Mouse (Mus musculus): ENCODE measurements around the gene Gm29776. TPM values are rescaled to one million over a fixed set of nuclear protein-coding genes. Genes with fewer than 3 reads are reported as not detected.

Gene Gm29776
- polyA plus RNA-seq, 2 experiments from 2014 or later, result not detected

DNA sequence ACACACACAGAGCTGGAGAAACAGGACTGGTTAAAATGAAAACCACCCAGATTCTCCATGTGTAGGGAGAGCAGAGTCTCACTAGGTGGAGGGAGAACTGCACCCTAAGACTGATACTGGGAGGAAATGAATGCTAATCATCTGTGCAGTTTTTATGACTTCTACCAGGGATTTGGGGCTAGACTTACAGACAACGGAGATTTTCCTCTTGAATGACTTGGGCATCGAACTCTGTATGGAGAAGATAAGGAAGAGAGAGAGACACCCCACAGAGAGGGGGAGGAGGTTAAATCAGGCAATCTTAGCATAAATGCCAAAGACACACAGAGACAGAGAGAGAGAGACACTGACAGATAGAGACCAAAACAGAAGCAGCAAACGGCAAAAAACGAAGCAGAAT is 50.7 kb downstream of the Gm29776 start:
- no peak for ATAC-seq

DNA sequence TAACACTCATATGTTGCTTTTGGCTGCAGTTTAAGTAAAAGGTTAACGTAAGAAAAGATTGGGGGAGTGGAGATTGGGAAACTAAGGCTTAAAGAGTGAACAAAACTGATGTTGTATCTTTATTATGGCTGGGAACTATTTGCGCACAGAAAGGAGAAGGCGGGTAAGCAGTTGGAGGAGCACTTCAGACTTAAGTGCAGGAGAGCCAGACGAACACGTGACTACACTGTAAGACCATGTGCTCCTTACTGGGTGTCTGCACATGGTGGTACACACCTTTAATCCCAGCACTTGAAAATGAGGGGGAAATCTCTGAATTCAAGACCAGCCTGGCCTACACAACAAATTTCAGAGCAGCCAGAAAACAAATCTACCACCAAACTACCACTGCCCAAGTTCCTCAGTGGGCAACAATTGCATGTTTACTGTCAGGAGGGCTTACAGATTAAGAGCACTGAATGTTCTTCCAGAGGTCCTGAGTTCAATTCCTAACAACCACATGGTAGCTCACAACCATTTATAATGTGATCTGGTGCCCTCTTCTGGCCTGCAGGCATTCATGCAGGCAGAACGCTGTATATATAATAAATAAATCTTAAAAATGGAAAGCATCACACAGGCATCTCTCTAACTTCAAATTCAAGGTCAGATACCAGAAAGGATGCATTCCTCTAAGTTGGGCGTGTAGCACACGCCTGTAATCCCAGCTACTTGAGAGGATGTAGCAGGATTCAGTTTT is 51.6 kb downstream of the Gm29776 start:
- ATAC-seq, result no peak

- ATAC-seq, result no peak
Observed at GRCm38 (mm10) chr14:54646455-54646854, 52.2 kb downstream of the Gm29776 start.

- ATAC-seq, result no peak
Observed at GRCm38 (mm10) chr14:54644294-54644693, 54.3 kb downstream of the Gm29776 start.

GRCm38 (mm10) chr14:54643011-54643410 is 55.6 kb downstream of the Gm29776 start:
- ATAC-seq, result no peak

Other genes with a start within 250 kb of the Gm29776 start
- gene Lrp10, start 234.7 kb downstream of the Gm29776 start, polyA plus RNA-seq (2017; shearing (Covaris generic)), result 10 to 100 TPM; 57.4 to 62.2 TPM
- gene Rem2, start 222.7 kb downstream of the Gm29776 start, polyA plus RNA-seq (2017; shearing (Covaris generic)), result under 1 TPM; 0.57 TPM
- gene Prmt5, start 181.3 kb downstream of the Gm29776 start, polyA plus RNA-seq (2017; shearing (Covaris generic)), result 10 to 100 TPM; 31.4 to 32.9 TPM
- gene Haus4, start 144.2 kb downstream of the Gm29776 start, polyA plus RNA-seq (2017; shearing (Covaris generic)), result 10 to 100 TPM; 30.2 to 33.5 TPM
- gene Ajuba, start 121.3 kb downstream of the Gm29776 start, polyA plus RNA-seq (2017; shearing (Covaris generic)), result under 1 TPM in 1 of 2 experiments, not detected in 1; 0.20 TPM
- gene 4931414P19Rik, start 92.8 kb downstream of the Gm29776 start, polyA plus RNA-seq (2017; shearing (Covaris generic)), result 1 to 10 TPM; 2.3 TPM
- gene Psmb5, start 80.8 kb downstream of the Gm29776 start, polyA plus RNA-seq (2017; shearing (Covaris generic)), result 100 to 1,000 TPM; 178 to 210 TPM
- gene Psmb11, start 77.4 kb downstream of the Gm29776 start, polyA plus RNA-seq (2017; shearing (Covaris generic)), result not detected
- gene Gm17606, start 57.9 kb downstream of the Gm29776 start, polyA plus RNA-seq (2017; shearing (Covaris generic)), result not detected
- gene Cdh24, start 57.5 kb downstream of the Gm29776 start, polyA plus RNA-seq (2017; shearing (Covaris generic)), result under 1 TPM; 0.16 to 0.31 TPM
- gene 1700123O20Rik, start 12.6 kb downstream of the Gm29776 start, polyA plus RNA-seq (2017; shearing (Covaris generic)), result 10 to 100 TPM; 91.8 to 93.8 TPM
- gene Acin1, start 11.9 kb downstream of the Gm29776 start, polyA plus RNA-seq (2017; shearing (Covaris generic)), result 100 to 1,000 TPM; 136 to 148 TPM
- gene Cebpe, start 13.3 kb upstream of the Gm29776 start, polyA plus RNA-seq (2017; shearing (Covaris generic)), result not detected
- gene Slc7a8, start 83.1 kb upstream of the Gm29776 start, polyA plus RNA-seq (2017; shearing (Covaris generic)), result not detected
- not detected for gene Rnf212b, start 115.3 kb upstream of the Gm29776 start, polyA plus RNA-seq (2017; shearing (Covaris generic))
- 1 to 10 TPM; 5.1 to 8.0 TPM for gene Homez, start 172.1 kb upstream of the Gm29776 start, polyA plus RNA-seq (2017; shearing (Covaris generic))
- gene Ppp1r3e, start 178.7 kb upstream of the Gm29776 start, polyA plus RNA-seq (2017; shearing (Covaris generic)), result under 1 TPM in 1 of 2 experiments, not detected in 1; 0.93 TPM
- gene Bcl2l2, start 184.5 kb upstream of the Gm29776 start, polyA plus RNA-seq (2017; shearing (Covaris generic)), result 1 to 10 TPM; 1.5 to 2.4 TPM
- gene Gm20521, start 184.6 kb upstream of the Gm29776 start, polyA plus RNA-seq (2017; shearing (Covaris generic)), result not detected
- 10 to 100 TPM; 22.8 to 30.8 TPM for gene Pabpn1, start 193.7 kb upstream of the Gm29776 start, polyA plus RNA-seq (2017; shearing (Covaris generic))
- 1 to 10 TPM in 1 of 2 experiments, under 1 TPM in 1; 0.52 to 1.1 TPM for gene Slc22a17, start 214.3 kb upstream of the Gm29776 start, polyA plus RNA-seq (2017; shearing (Covaris generic))
- not detected for gene Efs, start 227.3 kb upstream of the Gm29776 start, polyA plus RNA-seq (2017; shearing (Covaris generic))
- not detected for gene Il25, start 233.9 kb upstream of the Gm29776 start, polyA plus RNA-seq (2017; shearing (Covaris generic))
- under 1 TPM in 1 of 2 experiments, not detected in 1; 0.50 TPM for gene Cmtm5, start 237.4 kb upstream of the Gm29776 start, polyA plus RNA-seq (2017; shearing (Covaris generic))